Mouse (Mus musculus) limb, embryonic 11.5 days (tissue): ENCODE data around the gene Myo18a. TPM values are rescaled to one million over a fixed set of nuclear protein-coding genes. Genes with fewer than 3 reads are reported as not detected.

Experiments
- ATAC-seq: fragments of 200-750 bp; cut with Nextera tagmentation; 2 replicates; pipeline ENCODE4 v1.8.0; 2017; ENCODE audit warnings: low read depth; ENCODE audit not compliant: insufficient number of reproducible peaks, low FRiP score, low TSS enrichment
- DNase-seq: peaks from one replicate; pipeline ENCODE4 v3.0.0-alpha.2; 2015; ENCODE audit warnings: low spot score
- H3K27ac ChIP-seq: fragments of 300-500 bp; sonication (generic); replicated peaks from 2 replicates; pipeline ENCODE4 v1.5.1; 2014; ENCODE audit warnings: low read depth, mild to moderate bottlenecking, low read length
- H3K27me3 ChIP-seq: fragments of 300-500 bp; sonication (generic); 2 replicates; pipeline ENCODE4 v1.6.1; 2014; ENCODE audit warnings: mild to moderate bottlenecking, low read length, mixed read lengths; ENCODE audit not compliant: control insufficient read depth, insufficient read depth
- H3K36me3 ChIP-seq: fragments of 300-500 bp; sonication (generic); 2 replicates; pipeline ENCODE4 v1.6.1; 2014; ENCODE audit warnings: mild to moderate bottlenecking, low read length, moderate library complexity, mixed read lengths; ENCODE audit not compliant: control insufficient read depth, insufficient read depth
- H3K4me1 ChIP-seq: fragments of 300-500 bp; sonication (generic); 2 replicates; pipeline ENCODE4 v1.6.1; 2014; ENCODE audit warnings: low read length, mixed read lengths; ENCODE audit not compliant: control insufficient read depth, insufficient read depth
- H3K4me2 ChIP-seq: fragments of 300-500 bp; sonication (generic); 2 replicates; pipeline ENCODE4 v1.6.1; 2014; ENCODE audit warnings: low read depth, mild to moderate bottlenecking, moderate library complexity; ENCODE audit not compliant: severe bottlenecking
- H3K4me3 ChIP-seq: fragments of 300-500 bp; sonication (generic); 2 replicates; pipeline ENCODE4 v1.5.1; 2014; ENCODE audit warnings: low read depth, low read length
- H3K9ac ChIP-seq: fragments of 300-500 bp; sonication (generic); 2 replicates; pipeline ENCODE4 v1.6.1; 2014; ENCODE audit warnings: mild to moderate bottlenecking, low read length
- H3K9me3 ChIP-seq: fragments of 300-500 bp; sonication (generic); 2 replicates; pipeline ENCODE4 v1.6.1; 2016; ENCODE audit warnings: low read length; ENCODE audit not compliant: control insufficient read depth
- WGBS: fragments of 180-500 bp; shearing (Covaris S2); extraction: QIAGEN DNeasy Blood & Tissue Kit; methylation state at CpG from one replicate; pipeline ENCODE4 v1.1.7; 2014; 5-methylcytosine and 5-hydroxymethylcytosine counted together
- polyA plus RNA-seq: library from polyadenylated mRNA; unstranded; fragments of >200 nt; fragmentation: Nextera tagmentation; extraction: Ambion mirVana; gene quantifications from 2 replicates; pipeline ENCODE4 v1.2.1, GENCODE M21; 2014

Gene Myo18a
- polyA plus RNA-seq, 1 experiment from 2014 or later = 17.1 TPM

DNA sequence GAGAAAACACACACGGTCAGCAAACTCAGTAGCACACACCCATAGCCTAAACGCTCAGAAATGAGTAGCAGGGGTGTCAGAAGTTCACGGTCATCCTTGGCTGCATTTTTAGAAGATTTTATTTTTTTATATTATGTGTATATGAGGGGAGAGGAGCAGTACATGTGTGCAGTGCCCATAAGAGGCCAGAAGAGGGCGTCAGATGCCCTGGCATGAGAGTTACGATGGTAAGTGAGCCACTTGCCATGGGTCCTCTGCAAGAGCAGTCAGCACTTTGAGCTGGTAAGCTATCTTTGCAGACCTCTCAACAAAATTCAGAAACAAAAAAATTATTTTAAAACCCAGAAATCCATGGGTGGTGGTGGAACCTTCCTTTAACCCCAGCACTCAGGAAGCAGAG lies 65.1 kb downstream of the Myo18a start:
- Histone ChIP-seq H3K9ac (no peak overlapping the region), H3K27ac (no peak overlapping the region), H3K4me1 (0 out of 2 replicates have a peak, but pooled peaks cover 3% of the 10 kb centered on the region), H3K36me3 (peaks cover 14% of the 10 kb centered on the region; the same call in 1 of the 2 replicates), H3K9me3 (no peaks in the 10 kb centered on the region), H3K4me2 (no peak overlapping the region), H3K4me3 (no peak overlapping the region), H3K27me3 (no peaks in the 10 kb centered on the region)
- no peak for DNase-seq
- 84% methylated on average over 5 of the region's 5 CpGs for WGBS
- no peak for ATAC-seq

DNA sequence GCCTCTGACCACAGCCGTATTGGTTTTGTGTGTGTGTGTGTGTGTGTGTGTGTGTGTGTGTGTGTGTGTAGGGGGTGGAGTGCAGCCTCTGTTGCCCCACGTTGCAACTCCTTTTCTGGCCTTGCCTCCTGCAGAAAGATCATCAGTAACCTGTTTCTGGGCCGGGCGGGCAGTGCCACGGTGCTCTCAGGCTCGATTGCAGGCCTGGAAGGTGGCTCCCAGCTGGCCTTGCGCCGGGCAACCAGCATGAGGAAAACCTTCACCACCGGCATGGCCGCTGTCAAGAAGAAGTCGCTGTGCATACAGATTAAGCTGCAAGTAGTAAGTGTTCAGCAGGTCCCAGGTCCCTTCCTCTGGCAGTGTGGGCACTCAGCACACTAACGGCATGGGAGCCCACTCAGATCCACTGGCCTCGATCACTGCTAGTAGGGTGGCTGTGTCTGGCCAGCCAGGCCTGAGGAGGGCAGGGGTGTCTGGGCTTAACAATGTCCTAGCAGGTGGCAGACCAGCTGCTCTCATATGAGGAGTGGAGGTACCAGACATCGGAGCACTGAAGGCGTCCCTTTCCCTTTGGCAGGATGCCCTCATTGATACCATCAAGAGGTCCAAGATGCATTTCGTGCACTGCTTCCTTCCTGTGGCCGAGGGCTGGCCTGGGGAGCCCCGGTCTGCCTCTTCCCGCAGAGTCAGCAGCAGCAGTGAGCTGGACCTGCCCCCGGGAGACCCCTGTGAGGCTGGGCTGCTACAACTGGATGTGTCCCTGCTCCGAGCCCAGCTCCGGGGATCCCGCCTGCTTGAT lies 66.2 kb downstream of the Myo18a start:
- no peak for ATAC-seq
- Histone ChIP-seq H3K4me1 (0 out of 2 replicates have a peak, but pooled peaks cover 3% of the 10 kb centered on the region), H3K4me3 (no peak overlapping the region), H3K27ac (no peak overlapping the region), H3K36me3 (peaks cover 14% of the 10 kb centered on the region; the same call in 1 of the 2 replicates), H3K27me3 (no peaks in the 10 kb centered on the region), H3K4me2 (no peak overlapping the region), H3K9ac (no peak overlapping the region), H3K9me3 (no peaks in the 10 kb centered on the region)
- WGBS = 87% methylated on average over 23 of the region's 23 CpGs
- DNase-seq = no peak

DNA sequence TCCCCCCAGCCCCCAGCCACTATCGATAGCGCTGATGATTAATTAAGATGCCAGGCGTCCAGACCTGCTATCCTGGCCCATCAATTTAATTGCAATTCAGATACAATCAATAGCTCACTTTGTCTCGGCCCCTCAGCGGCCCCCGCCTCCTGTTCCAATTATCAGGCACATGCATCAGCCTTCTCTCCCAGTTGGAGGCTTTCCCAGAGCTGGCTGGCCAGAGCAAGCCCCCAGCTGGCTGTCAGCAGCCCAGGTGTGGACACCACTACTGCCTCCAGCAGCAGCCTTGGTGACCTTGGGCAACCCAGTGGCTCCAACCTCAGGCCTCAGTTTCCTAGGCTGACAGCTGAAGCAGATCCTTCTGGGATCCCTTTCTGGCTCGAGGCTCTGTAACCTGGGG lies 67.8 kb downstream of the Myo18a start:
- peaks cover 14% of the 10 kb centered on the region; the same call in 1 of the 2 replicates for H3K36me3 ChIP-seq
- 54% methylated on average over 7 of the region's 7 CpGs for WGBS
- H3K27me3 ChIP-seq = no peaks in the 10 kb centered on the region
- H3K27ac ChIP-seq = no peak overlapping the region
- H3K4me1 ChIP-seq = 0 out of 2 replicates have a peak, but pooled peaks cover 3% of the 10 kb centered on the region
- H3K4me3 ChIP-seq = no peak overlapping the region
- H3K9me3 ChIP-seq = no peaks in the 10 kb centered on the region
- DNase-seq (no peak), ATAC-seq (no peak)
- H3K4me2 ChIP-seq = no peak overlapping the region
- H3K9ac ChIP-seq = no peak overlapping the region

DNA sequence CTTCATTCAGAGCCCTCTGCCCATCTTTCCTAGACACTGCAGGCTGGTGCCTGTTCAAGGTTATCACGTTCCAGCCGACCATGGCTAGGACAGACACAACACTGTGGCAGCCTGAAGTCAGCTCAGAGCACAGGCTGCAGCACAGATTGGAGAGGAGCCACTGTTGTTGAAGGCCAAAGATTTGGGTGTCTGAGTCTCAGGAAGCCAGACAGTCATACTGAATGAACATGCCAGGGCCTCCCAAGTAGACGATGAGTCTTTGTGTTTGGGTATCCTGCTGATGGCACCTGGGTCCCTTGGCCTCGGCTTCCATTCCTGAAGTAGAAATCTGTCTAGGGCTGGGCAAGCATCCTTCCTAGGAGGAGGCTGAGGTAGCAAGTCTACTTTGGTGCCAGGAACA lies 69.5 kb downstream of the Myo18a start:
- Histone ChIP-seq H3K27ac (no peak overlapping the region), H3K27me3 (no peaks in the 10 kb centered on the region), H3K9ac (no peak overlapping the region), H3K4me1 (peaks cover 9% of the 10 kb centered on the region), H3K36me3 (peaks cover 15% of the 10 kb centered on the region; the same call in 1 of the 2 replicates), H3K9me3 (no peaks in the 10 kb centered on the region), H3K4me2 (no peak overlapping the region), H3K4me3 (no peak overlapping the region)
- ATAC-seq = no peak
- 88% methylated on average over 4 of the region's 4 CpGs for WGBS
- DNase-seq = no peak

- Histone ChIP-seq H3K27me3 (no peaks in the 10 kb centered on the region), H3K9ac (no peak overlapping the region), H3K27ac (no peak overlapping the region), H3K9me3 (no peaks in the 10 kb centered on the region), H3K36me3 (peaks cover 12% of the 10 kb centered on the region; the same call in 1 of the 2 replicates), H3K4me2 (no peak overlapping the region), H3K4me3 (no peak overlapping the region), H3K4me1 (peaks cover 9% of the 10 kb centered on the region)
- ATAC-seq (no peak), DNase-seq (no peak)
- WGBS = 75% methylated on average over 3 of the region's 3 CpGs
These were observed 72.1 kb downstream of the Myo18a start for GRCm38 (mm10) chr11:77835109-77835508.

GRCm38 (mm10) chr11:77836290-77836689 lies 73.2 kb downstream of the Myo18a start:
- ATAC-seq (no peak), DNase-seq (no peak)
- Histone ChIP-seq H3K4me3 (no peak overlapping the region), H3K4me1 (peaks cover 17% of the 10 kb centered on the region), H3K9ac (no peak overlapping the region), H3K9me3 (no peaks in the 10 kb centered on the region), H3K4me2 (no peak overlapping the region), H3K27me3 (no peaks in the 10 kb centered on the region), H3K36me3 (peaks cover 12% of the 10 kb centered on the region; the same call in 1 of the 2 replicates), H3K27ac (0 out of 2 replicates have a peak overlapping the region, but pooled peaks have one; percentile 23)
- WGBS = 63% methylated on average over 5 of the region's 5 CpGs

GRCm38 (mm10) chr11:77836751-77837150 lies 73.7 kb downstream of the Myo18a start:
- WGBS = 46% methylated on average over 4 of the region's 4 CpGs

DNA sequence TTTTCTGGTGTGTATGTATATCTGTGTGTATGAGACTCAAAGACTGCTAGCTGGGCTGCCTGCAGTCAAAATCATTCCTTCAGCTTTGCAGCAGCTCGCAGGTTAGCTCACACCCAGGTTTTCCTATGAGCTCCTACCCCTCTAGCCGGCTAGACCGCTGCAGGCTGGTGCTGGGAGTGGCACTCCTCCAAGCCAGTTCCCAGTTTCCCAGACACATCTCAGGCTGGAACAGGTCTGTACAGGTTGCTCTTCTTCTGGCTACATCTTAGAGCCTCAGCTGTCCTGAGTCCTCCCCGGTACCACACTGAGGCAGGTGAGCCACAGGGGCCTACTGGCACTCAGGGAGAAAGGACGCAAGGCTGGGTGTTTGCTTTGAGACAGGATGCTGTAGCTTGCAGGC lies 74.8 kb downstream of the Myo18a start:
- Histone ChIP-seq H3K36me3 (peaks cover 12% of the 10 kb centered on the region), H3K9me3 (no peaks in the 10 kb centered on the region), H3K4me1 (peaks cover 20% of the 10 kb centered on the region), H3K4me2 (no peak overlapping the region), H3K4me3 (no peak overlapping the region), H3K9ac (no peak overlapping the region), H3K27me3 (no peaks in the 10 kb centered on the region), H3K27ac (no peak overlapping the region)
- WGBS = 84% methylated on average over 5 of the region's 5 CpGs
- ATAC-seq (no peak), DNase-seq (no peak)

More at GRCm38 (mm10) chr11:77836751-77837150, 73.7 kb downstream of the Myo18a start:
- H3K9ac ChIP-seq = no peak overlapping the region
- no peak for ATAC-seq
- H3K27me3 ChIP-seq = no peaks in the 10 kb centered on the region
- no peak overlapping the region for H3K4me2 ChIP-seq
- peaks cover 12% of the 10 kb centered on the region; the same call in 1 of the 2 replicates for H3K36me3 ChIP-seq
- no peak overlapping the region for H3K4me3 ChIP-seq
- no peaks in the 10 kb centered on the region for H3K9me3 ChIP-seq
- DNase-seq = no peak
- H3K27ac ChIP-seq = 0 out of 2 replicates have a peak overlapping the region, but pooled peaks have one; percentile 23
- H3K4me1 ChIP-seq = peaks cover 20% of the 10 kb centered on the region
